Mouse (Mus musculus) embryo, embryonic 10.5 days (tissue): ENCODE results near the gene Rtf1.

Source experiments
- DNase-seq: peaks from one replicate; pipeline ENCODE4 v3.0.0-alpha.2; 2015; ENCODE audit warnings: low spot score

The Rtf1 gene

DNA sequence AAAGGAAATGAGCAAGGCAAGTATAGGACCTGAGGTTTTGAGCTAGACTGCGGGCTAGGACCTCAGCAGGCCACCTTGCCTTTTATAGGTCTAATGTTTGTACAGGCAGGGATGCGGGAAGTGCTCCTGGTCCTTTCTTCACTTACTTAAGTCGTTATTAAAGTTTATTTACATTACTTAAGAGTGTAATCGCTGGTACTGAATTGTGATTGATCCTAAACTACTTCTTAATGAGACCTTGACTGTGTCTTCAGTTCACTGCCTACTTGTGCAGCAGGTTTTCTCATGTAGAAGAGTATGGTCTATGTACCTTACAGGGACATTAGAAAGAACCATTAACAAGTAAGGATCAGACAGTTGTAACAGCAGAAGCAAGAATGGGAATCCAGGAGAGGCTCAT lies 55.9 kb downstream of the Rtf1 start:
- DNase-seq: no peak

- no peak for DNase-seq
These were observed 62.3 kb downstream of the Rtf1 start for GRCm38 (mm10) chr2:119737124-119737523.

DNA sequence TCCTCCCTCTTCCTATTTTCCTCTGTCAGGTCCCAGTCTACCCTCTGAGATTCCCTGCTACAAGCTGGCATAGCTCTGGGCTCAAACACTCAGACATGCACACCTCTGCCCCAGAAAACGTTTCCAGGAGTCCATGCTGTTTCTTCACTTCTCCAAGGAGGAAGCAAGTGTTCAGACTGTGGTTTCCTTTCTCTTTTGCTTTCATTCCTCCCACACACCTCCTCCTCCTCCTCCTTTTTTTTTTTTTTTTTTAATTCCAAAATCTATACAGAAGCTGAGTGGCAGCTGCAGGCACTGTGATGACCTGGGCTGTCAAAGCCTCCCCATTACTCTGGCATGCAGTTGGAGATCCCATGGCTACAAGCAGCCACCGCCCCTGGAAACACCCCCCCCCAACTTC lies 65.7 kb downstream of the Rtf1 start:
- no peak for DNase-seq

DNA sequence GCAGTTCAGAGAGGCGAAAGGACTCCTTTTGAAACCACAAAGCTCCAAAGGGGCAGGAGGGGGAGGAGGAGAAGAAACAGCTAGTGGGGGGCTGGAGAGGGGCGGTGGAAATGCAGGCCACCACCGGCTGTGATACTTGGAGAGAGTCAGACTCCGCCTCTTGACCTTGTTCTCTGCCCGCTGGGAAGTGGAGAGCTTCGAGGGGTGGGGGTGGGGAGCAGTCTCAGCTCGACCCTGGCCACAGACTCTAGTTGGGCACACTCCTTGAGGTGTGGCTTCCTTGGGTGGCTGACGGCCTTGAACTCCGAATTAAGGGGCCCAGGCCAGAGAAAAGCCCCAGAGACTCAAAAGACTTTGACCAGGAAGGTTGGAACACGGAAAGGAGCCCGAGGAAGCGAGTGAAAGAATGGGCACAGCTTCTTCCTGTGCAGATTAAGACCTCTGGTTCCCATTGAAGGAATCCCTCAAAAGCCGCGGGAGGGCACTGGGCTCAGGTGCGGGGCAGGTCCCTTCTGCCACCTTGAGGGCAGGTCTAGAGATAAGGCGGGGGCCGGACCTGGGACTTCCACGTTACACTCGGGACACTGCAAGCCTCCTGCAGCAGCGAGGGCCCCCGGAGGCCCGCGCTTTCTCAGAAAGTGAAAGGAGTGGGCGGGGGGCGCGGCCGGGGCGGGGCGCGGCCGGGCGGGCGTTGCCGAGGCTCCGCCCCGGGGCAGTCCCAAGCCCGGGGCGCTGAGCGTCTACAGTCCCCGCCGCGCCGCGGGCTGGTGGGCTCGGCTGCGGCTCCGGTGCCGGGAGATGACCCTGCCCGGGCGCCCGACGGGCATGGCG lies 66.9 kb downstream of the Rtf1 start, which contains the start of gene Itpka:
TSS of gene Itpka (plus strand) at position 757 of the 831 bp plus-strand sequence.
- DNase-seq: peak; percentile 89

DNA sequence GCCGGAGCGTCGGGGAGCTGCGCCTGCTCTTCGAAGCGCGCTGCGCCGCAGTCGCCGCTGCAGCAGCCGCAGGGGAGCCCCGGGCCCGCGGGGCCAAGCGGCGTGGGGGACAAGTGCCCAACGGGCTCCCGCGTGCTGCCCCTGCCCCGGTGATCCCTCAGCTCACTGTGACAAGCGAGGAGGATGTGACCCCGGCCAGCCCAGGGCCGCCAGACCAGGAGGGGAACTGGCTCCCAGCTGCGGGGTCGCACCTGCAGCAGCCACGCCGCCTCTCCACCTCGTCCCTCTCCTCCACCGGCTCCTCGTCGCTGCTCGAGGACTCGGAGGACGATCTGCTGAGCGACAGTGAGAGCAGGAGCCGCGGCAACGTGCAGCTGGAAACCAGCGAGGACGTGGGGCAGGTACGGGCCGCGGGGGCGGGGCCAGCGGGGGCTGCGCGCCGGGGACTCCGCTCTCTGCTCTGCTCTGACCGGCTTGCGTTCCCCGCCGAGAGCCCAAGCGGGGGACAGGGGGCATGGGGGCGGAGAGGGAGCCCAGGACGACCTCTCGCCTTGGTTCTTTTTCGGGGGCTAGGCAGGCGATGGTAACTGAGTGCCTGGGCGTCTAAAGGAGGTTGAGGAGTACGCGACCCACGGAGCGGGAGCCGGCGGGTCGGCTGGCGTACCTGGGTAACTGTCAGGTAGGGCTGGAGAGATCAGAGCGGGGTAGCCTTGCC lies 67.8 kb downstream of the Rtf1 start:
- peak; percentile 34 for DNase-seq

DNA sequence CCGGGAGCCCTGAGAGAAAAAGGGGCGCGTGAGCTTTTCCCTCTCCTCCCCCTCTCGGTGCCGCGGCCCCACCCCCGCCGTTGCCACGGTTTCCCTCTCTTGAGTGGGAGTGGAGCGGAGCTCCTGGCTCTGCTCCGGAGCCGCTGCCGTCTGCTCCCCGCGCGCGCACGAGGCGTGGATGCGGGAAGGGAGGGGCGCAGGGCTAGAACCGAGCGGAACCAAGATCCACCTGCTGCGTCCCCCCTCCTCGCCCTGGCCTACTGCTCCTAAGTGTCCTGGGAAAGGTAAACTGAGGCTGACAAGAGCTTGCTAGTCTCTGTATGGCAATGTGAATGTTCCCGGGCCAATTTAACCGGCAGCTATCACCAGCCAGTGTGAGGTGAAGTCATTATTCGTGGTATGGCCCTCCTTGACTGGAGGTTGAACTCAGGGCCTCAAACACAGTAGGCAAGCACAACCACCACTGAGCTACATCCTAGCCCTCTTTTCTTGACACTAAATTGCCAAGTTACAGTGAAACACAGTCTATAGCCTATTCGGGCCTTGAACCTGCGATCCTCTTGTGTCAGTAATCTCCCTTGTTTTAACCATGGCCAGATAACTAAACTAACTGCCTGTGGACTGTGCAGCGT lies 68.4 kb downstream of the Rtf1 start:
- DNase-seq: peak; percentile 19

- DNase-seq: no peak
These were observed 68.9 kb downstream of the Rtf1 start for GRCm38 (mm10) chr2:119743808-119744162.

DNA sequence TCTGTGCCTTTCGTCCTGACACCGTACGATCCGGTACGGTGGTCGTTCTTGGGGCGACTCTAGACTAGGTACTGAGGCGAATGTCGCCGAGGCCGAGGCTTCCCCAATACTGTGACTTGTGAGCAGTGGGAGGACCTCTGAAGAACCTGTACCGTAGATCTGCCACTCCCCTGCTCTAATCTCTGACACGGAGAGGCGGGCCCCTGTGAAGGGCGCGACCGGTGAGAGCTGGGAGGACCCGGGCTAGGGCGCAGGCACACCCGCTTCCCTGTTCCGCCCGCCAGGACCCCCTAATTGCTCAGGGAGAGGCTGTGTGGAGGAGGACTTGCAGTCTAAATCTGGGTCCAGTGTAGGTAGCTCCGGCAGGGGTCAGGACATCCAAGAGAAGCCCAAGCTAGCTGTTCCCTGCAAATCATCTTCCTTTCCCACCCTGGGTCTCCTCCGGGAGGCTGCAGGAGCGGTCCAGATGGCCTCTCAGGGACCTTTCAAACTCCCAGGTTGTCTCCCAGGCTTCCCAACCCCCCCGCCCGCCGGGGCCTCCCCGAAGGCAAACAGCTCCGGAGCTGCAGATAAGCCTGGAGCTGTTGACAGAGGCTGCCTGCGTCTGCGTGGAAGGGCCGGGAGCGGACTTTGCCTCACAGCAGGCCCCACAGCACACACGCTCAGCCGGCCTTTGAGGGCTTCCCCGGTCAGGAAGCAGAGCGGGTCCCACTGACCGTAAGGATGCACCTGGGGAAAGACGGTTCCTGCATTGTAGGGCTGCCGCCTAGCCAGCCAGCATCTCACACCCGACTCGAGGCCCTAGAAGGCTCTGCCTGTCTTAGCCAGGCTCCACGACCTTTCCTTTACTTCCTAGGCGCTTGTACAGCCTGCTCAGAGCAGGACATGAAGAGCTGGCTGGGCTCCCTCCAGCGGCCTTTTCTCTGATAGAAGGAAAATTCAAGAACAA lies 69.6 kb downstream of the Rtf1 start:
- DNase-seq: peak; percentile 57

DNA sequence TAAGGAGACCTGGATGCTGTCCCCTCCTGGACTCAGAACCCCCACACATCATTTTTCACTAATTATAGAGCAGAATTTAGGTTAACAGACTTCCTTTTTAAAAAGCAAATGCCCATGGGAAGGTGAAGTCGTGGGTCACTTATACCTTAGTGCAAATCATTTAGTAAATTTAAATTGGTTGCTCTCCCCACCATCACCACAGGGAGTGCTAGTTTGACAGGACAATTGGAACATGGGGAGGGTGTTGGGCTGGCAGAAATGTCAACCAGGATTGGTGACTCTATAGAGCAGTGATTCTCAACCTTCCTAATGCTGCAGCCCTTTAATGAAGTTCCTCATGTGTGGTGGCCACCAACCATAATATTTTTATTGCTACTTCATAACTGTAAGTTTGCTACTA lies 70.4 kb downstream of the Rtf1 start:
- DNase-seq: peak; percentile 55

DNA sequence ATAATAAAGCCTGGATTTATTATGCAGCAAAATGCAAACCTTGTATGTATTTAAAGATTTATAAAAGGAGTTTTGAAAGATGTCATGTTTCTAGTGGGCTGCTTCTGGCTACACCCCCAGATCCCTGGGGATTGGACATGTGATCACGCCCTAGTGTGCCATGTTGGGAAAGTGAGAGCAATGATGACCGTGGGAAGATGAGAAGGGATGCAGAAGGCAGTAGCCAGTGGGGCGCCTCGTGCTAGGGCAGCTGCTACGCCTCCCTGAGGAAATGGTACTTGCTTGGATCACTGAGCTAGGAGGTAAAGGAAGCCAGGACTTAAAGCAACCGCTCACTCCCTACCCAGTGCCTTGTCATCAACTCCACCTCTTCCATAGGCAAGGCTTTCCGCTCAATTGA lies 72.7 kb downstream of the Rtf1 start:
- no peak for DNase-seq

DNA sequence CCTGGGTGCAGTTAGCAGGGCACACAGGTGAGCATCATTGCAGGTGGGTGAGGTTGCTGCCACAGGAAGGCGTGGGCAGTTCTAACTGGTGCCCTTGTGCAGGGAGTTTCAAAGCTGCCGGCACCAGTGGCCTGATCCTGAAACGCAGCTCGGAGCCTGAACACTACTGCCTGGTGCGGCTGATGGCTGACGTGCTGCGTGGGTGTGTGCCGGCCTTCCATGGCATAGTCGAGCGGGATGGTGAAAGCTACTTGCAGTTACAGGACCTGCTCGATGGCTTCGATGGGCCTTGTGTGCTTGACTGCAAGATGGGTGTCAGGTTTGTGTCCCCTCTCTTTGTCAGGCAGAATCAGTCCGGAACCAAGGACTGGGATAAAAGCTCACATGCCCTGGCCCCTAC lies 74.4 kb downstream of the Rtf1 start:
- DNase-seq: no peak

DNA sequence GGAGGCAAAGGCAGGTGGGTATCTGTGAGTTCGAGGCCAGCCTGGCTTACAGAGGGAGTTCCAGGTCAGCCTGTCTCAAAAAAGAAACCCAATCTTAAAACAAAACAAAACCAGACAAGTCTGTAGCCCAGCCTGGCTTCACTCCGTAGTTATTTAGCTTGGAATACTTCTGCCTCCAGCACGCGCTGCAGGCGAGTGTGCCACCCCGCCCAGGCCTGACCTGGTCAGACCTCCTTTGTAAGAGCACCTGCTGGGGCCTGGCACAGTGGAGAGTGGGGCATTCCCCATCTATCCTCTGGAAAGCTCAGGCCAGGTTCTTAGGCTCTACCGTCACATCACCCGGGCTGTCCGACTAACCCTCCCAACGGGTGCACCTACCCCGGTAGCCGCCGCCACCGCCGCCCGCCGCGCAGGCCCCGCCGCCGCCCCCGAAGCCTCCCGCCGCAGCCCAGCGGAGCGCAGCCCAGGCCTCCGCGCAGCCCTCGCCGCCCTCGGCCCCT lies 82.8 kb downstream of the Rtf1 start:
- peak; percentile 27 for DNase-seq

GRCm38 (mm10) chr2:119758101-119758843 lies 83.4 kb downstream of the Rtf1 start:
- DNase-seq: peak; percentile 42

DNA sequence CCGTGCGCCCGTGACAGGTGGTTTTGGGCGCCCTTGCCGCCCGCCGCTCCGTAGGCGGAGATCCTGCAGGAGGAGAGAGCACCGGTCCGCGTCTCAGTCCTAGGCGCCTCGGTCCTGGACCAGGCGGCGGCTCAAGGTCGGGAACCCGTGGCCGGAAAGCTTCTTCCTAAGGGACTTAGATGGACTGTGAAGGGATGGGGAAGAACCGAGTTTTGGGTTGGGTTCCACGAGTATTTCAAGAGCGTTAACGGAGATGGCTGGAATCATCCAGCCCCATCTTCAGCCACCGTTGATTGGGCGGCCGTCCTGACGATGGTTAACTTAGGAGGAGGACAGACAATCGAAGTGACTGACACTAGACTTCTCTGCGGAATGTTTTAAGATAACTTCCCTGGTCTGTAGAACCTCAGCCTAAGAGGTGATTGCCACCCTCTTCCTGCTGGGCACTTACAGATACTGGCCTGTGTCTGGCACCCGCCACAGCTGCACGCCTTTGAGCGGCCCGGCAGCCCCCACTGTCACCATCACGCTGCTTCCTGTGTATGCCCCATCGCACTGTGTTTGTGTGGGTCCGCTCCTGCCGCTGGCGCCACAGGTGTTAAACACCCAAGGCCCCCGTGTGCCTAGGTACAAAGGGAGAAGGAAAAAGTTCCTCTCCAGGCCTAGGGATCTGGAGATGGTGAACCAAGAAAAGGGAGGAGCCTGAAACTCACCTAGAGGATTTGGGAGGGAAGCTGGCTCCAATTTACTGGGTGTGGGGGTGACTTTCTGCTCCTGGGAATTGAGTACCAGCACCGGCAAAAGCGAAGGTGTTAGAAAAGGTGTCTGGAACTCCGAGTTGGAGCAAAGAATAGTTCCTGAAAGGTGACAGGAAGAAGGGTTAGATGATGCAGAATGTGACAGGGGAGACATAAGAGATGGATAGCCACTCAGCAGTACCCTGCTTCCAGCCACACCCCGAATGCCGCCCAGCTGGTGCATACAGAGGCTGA lies 84.3 kb downstream of the Rtf1 start:
- peak; percentile 42 for DNase-seq

GRCm38 (mm10) chr2:119760251-119760650 lies 85.4 kb downstream of the Rtf1 start, which contains the start of gene Ltk:
Ltk (minus strand) TSS chr2:119760431.
- no peak for DNase-seq

GRCm38 (mm10) chr2:119762276-119762675 lies 87.4 kb downstream of the Rtf1 start:
- DNase-seq: no peak

DNA sequence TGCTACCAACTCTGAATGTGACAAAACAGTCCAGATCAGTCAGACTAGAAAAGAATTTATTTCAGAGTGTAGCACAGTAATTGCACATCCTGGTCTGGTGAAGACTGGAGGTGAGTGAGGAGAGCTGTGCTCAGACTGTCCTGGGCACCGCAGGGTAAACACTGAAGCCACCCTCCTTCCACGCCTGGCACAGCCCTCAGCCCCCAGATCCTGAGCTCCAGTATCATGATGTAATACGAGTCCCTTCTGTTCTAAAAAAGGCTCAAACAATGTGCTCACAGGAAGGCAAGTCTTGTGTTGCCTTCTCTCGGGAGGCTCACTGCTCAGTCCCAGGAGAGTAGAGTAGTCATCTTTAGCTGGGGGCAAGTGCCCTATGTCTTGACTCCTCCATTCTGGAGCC lies 89.1 kb downstream of the Rtf1 start:
- DNase-seq: no peak

DNA sequence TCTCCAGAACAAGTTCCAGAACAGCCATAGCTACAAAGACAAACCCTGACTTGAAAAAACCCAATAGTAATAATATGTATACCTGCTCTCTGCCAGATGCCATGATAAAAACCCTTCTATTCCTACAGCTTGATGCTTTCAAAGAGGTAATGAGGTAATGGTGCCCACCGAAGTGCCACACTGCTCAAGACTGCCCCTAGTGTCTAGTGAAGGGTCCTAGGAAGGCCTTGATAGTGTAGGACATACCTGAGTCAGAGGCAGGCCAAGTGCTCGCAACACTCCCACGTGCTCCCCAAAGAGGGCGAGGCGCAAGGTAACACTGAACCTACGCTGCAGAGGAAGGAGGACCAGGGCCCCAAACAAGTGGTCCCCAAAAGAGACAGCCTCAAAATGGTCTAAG lies 92.4 kb downstream of the Rtf1 start:
- peak; percentile 19 for DNase-seq
